Mouse (Mus musculus): ENCODE measurements around the gene Mcf2l. TPM values are rescaled to one million over a fixed set of nuclear protein-coding genes. Genes with fewer than 3 reads are reported as not detected.

Mcf2l gene
- polyA plus RNA-seq, 1 experiment: 245 TPM

GRCm38 (mm10) chr8:12916156-12916900 is 42.7 kb downstream of the Mcf2l start:
- H3K27ac ChIP-seq (ENCODE audit: insufficient read depth, low read depth, low read length): peak overlapping the region; percentile 24
- 18% methylated on average over 16 of the region's 16 CpGs for WGBS
- peak overlapping the region; percentile 67 for H3K4me3 ChIP-seq (ENCODE audit: insufficient read depth, low read depth, low read length)
- no peak for TF ChIP-seq POLR2A (IDR thresholded peaks at IDR 0.05; ENCODE audit: insufficient read depth, low read depth, low read length)
- TF ChIP-seq CTCF (IDR thresholded peaks at IDR 0.05; ENCODE audit: insufficient read depth, low read depth, low read length): no peak
- H3K4me1 ChIP-seq (ENCODE audit: control insufficient read depth, insufficient read depth, low read length): peaks cover 17% of the 10 kb centered on the region

GRCm38 (mm10) chr8:12917029-12917428 is 43.4 kb downstream of the Mcf2l start:
- H3K27ac ChIP-seq (ENCODE audit: insufficient read depth, low read depth, low read length): no peak overlapping the region
- H3K4me3 ChIP-seq (ENCODE audit: insufficient read depth, low read depth, low read length): peak overlapping the region; percentile 39
- TF ChIP-seq CTCF (IDR thresholded peaks at IDR 0.05; ENCODE audit: insufficient read depth, low read depth, low read length): no peak
- no peak for TF ChIP-seq POLR2A (IDR thresholded peaks at IDR 0.05; ENCODE audit: insufficient read depth, low read depth, low read length)
- peaks cover 17% of the 10 kb centered on the region for H3K4me1 ChIP-seq (ENCODE audit: control insufficient read depth, insufficient read depth, low read length)
- WGBS: 56% methylated on average over 3 of the region's 3 CpGs

- whole genome bisulfite sequencing: 59% methylated on average over 4 of the region's 4 CpGs
- H3K4me3 ChIP-seq (ENCODE audit: insufficient read depth, low read depth, low read length): peak overlapping the region; percentile 11; the same call in 1 of the 2 replicates
- TF ChIP-seq POLR2A (IDR thresholded peaks at IDR 0.05; ENCODE audit: insufficient read depth, low read depth, low read length): no peak
- no peak for TF ChIP-seq CTCF (IDR thresholded peaks at IDR 0.05; ENCODE audit: insufficient read depth, low read depth, low read length)
- H3K4me1 ChIP-seq (ENCODE audit: control insufficient read depth, insufficient read depth, low read length): peaks cover 17% of the 10 kb centered on the region
- H3K27ac ChIP-seq (ENCODE audit: insufficient read depth, low read depth, low read length): no peak overlapping the region
Measured at GRCm38 (mm10) chr8:12917831-12918230, 44.2 kb downstream of the Mcf2l start.

GRCm38 (mm10) chr8:12920599-12920998 is 47.0 kb downstream of the Mcf2l start:
- 87% methylated on average over 4 of the region's 4 CpGs for WGBS
- no peak overlapping the region for H3K27ac ChIP-seq (ENCODE audit: insufficient read depth, low read depth, low read length)
- H3K4me1 ChIP-seq (ENCODE audit: control insufficient read depth, insufficient read depth, low read length): peaks cover 11% of the 10 kb centered on the region
- TF ChIP-seq POLR2A (IDR thresholded peaks at IDR 0.05; ENCODE audit: insufficient read depth, low read depth, low read length) (no peak), CTCF (IDR thresholded peaks at IDR 0.05; ENCODE audit: insufficient read depth, low read depth, low read length) (no peak)
- H3K4me3 ChIP-seq (ENCODE audit: insufficient read depth, low read depth, low read length): no peak overlapping the region

- H3K4me3 ChIP-seq (ENCODE audit: insufficient read depth, low read depth, low read length): no peak overlapping the region
- WGBS: 89% methylated on average over 8 of the region's 8 CpGs
- TF ChIP-seq CTCF (IDR thresholded peaks at IDR 0.05; ENCODE audit: insufficient read depth, low read depth, low read length) (no peak), POLR2A (IDR thresholded peaks at IDR 0.05; ENCODE audit: insufficient read depth, low read depth, low read length) (no peak)
- no peak overlapping the region for H3K27ac ChIP-seq (ENCODE audit: insufficient read depth, low read depth, low read length)
- H3K4me1 ChIP-seq (ENCODE audit: control insufficient read depth, insufficient read depth, low read length): peaks cover 24% of the 10 kb centered on the region
Measured at GRCm38 (mm10) chr8:12925051-12925450, 51.4 kb downstream of the Mcf2l start.

GRCm38 (mm10) chr8:12925941-12926381 is 52.4 kb downstream of the Mcf2l start:
- Histone ChIP-seq H3K27ac (ENCODE audit: insufficient read depth, low read depth, low read length) (no peak overlapping the region), H3K4me3 (ENCODE audit: insufficient read depth, low read depth, low read length) (peak overlapping the region; percentile 22)
- no peak for TF ChIP-seq POLR2A (IDR thresholded peaks at IDR 0.05; ENCODE audit: insufficient read depth, low read depth, low read length)
- TF ChIP-seq CTCF (IDR thresholded peaks at IDR 0.05; ENCODE audit: insufficient read depth, low read depth, low read length): no peak

GRCm38 (mm10) chr8:12927204-12927983 is 53.8 kb downstream of the Mcf2l start:
- WGBS: 68% methylated on average over 7 of the region's 7 CpGs
- Histone ChIP-seq H3K27ac (ENCODE audit: insufficient read depth, low read depth, low read length) (peak overlapping the region; percentile 28; the same call in 1 of the 2 replicates), H3K4me3 (ENCODE audit: insufficient read depth, low read depth, low read length) (no peak overlapping the region)

More at GRCm38 (mm10) chr8:12925941-12926381, 52.4 kb downstream of the Mcf2l start:
- WGBS: 78% methylated on average over 13 of the region's 13 CpGs
- H3K4me1 ChIP-seq (ENCODE audit: control insufficient read depth, insufficient read depth, low read length): peaks cover 24% of the 10 kb centered on the region

GRCm38 (mm10) chr8:12928033-12928432 is 54.4 kb downstream of the Mcf2l start:
- no peak for TF ChIP-seq POLR2A (IDR thresholded peaks at IDR 0.05; ENCODE audit: insufficient read depth, low read depth, low read length)
- TF ChIP-seq CTCF (IDR thresholded peaks at IDR 0.05; ENCODE audit: insufficient read depth, low read depth, low read length): no peak
- H3K4me3 ChIP-seq (ENCODE audit: insufficient read depth, low read depth, low read length): no peak overlapping the region; the same call in 1 of the 2 replicates
- 82% methylated on average over 8 of the region's 8 CpGs for WGBS
- no peak overlapping the region for H3K27ac ChIP-seq (ENCODE audit: insufficient read depth, low read depth, low read length)
- peaks cover 26% of the 10 kb centered on the region for H3K4me1 ChIP-seq (ENCODE audit: control insufficient read depth, insufficient read depth, low read length)

More at GRCm38 (mm10) chr8:12927204-12927983, 53.8 kb downstream of the Mcf2l start:
- H3K4me1 ChIP-seq (ENCODE audit: control insufficient read depth, insufficient read depth, low read length): peaks cover 26% of the 10 kb centered on the region
- TF ChIP-seq CTCF (IDR thresholded peaks at IDR 0.05; ENCODE audit: insufficient read depth, low read depth, low read length) (peak; percentile 33; the same call in 1 of the 2 replicates), POLR2A (IDR thresholded peaks at IDR 0.05; ENCODE audit: insufficient read depth, low read depth, low read length) (no peak)

GRCm38 (mm10) chr8:12928931-12929330 is 55.3 kb downstream of the Mcf2l start:
- no peak for TF ChIP-seq POLR2A (IDR thresholded peaks at IDR 0.05; ENCODE audit: insufficient read depth, low read depth, low read length)
- no peak for TF ChIP-seq CTCF (IDR thresholded peaks at IDR 0.05; ENCODE audit: insufficient read depth, low read depth, low read length)
- Histone ChIP-seq H3K4me1 (ENCODE audit: control insufficient read depth, insufficient read depth, low read length) (peaks cover 26% of the 10 kb centered on the region), H3K4me3 (ENCODE audit: insufficient read depth, low read depth, low read length) (no peak overlapping the region), H3K27ac (ENCODE audit: insufficient read depth, low read depth, low read length) (no peak overlapping the region; the same call in 1 of the 2 replicates)
- WGBS: 72% methylated on average over 5 of the region's 5 CpGs
